ENCODE assay signal across 8 mouse cellular contexts in genomic region chr9:21367357-21368111, GRCm38 (mm10). TPM values are rescaled to one million over a fixed set of nuclear protein-coding genes. Genes with fewer than 3 reads are reported as not detected.
DNase-seq lines count a peak whose midpoint lies in the region; ATAC-seq lines count a peak whose summit lies in the region.

Gene Ilf3, plus strand, starts transcription at chr9:21367871.

- DNase-seq in ES-CJ7 (ENCODE audit: low read depth, low spot score): peak; percentile 100
- peak; percentile 100 for DNase-seq in cerebellum, adult 11 months
- DNase-seq in forebrain, embryonic 14.5 days (ENCODE audit: low spot score): peak; percentile 100
- peak; percentile 99 to 100 for DNase-seq in heart, postnatal 14 days
- peak; percentile 100 for DNase-seq in layer of hippocampus, adult 11-12 months (ENCODE audit: low spot score)
- peak; percentile 100 for DNase-seq in lung, adult 18-20 months
- peak; percentile 100 for DNase-seq in testis, postnatal 14 days (ENCODE audit: low spot score)

- WGBS in forebrain, embryonic 14.5 days: under 1% methylated on average over 63 of the region's 66 CpGs
- under 1% methylated on average over 63 of the region's 66 CpGs for WGBS in neural tube, embryonic 15.5 days

- peak within 1 kb of the TSS; percentile 90 for H3K27ac ChIP-seq in forebrain, embryonic 14.5 days (ENCODE audit: low read depth, low read length)
- H3K27ac ChIP-seq in neural tube, embryonic 15.5 days (replicated peaks): peak within 1 kb of the TSS; percentile 93

- no peaks in the 10 kb centered on the region for H3K27me3 ChIP-seq in forebrain, embryonic 14.5 days (replicated peaks; ENCODE audit: control insufficient read depth, insufficient read depth, low read length)
- no peaks in the 10 kb centered on the region for H3K27me3 ChIP-seq in neural tube, embryonic 15.5 days (replicated peaks)

- peak within 1 kb of the TSS; percentile 85 for H3K9ac ChIP-seq in forebrain, embryonic 14.5 days (ENCODE audit: low read length)
- peak within 1 kb of the TSS; percentile 86 for H3K9ac ChIP-seq in neural tube, embryonic 15.5 days (replicated peaks)

- H3K4me3 ChIP-seq in forebrain, embryonic 14.5 days (ENCODE audit: low read depth, low read length): peak within 1 kb of the TSS; percentile 85
- H3K4me3 ChIP-seq in neural tube, embryonic 15.5 days (replicated peaks): peak within 1 kb of the TSS; percentile 88

- intact Hi-C loops in heart, postnatal 14 days (cut with DNase I): loop anchor here (1.0 to 2.0 kb wide), 2 partner anchors 43 to 99 kb away; no protein-coding TSS in a partner anchor

- H3K4me2 ChIP-seq in forebrain, embryonic 14.5 days (ENCODE audit: low read length): peak within 1 kb of the TSS; percentile 86
- peak within 1 kb of the TSS; percentile 87 for H3K4me2 ChIP-seq in neural tube, embryonic 15.5 days

- H3K4me1 ChIP-seq in forebrain, embryonic 14.5 days (ENCODE audit: control insufficient read depth, insufficient read depth, low read length): peaks cover 17% of the 10 kb centered on the region; the same call in 1 of the 2 replicates
- H3K4me1 ChIP-seq in neural tube, embryonic 15.5 days: peaks cover 35% of the 10 kb centered on the region

- peaks cover 5% of the 10 kb centered on the region; the same call in 1 of the 2 replicates for H3K36me3 ChIP-seq in forebrain, embryonic 14.5 days (ENCODE audit: control insufficient read depth, insufficient read depth, low read length)
- no peaks in the 10 kb centered on the region for H3K36me3 ChIP-seq in neural tube, embryonic 15.5 days

- H3K9me3 ChIP-seq in forebrain, embryonic 14.5 days (replicated peaks; ENCODE audit: control insufficient read depth, low read length): no peaks in the 10 kb centered on the region
- no peaks in the 10 kb centered on the region for H3K9me3 ChIP-seq in neural tube, embryonic 15.5 days (replicated peaks)

- ATAC-seq in forebrain, embryonic 14.5 days: peak; percentile 88
- ATAC-seq in neural tube, embryonic 15.5 days (ENCODE audit: low FRiP score): peak; percentile 91

RNA-seq across cellular contexts. Expression of gene Ilf3, which starts in this region (rescaled TPM):
- polyA plus RNA-seq in forebrain, embryonic 14.5 days (2014; fragmentation: Nextera tagmentation; extraction: Ambion mirVana): 248 and 249 TPM in 2 replicates
- 10 to 100 TPM; 30.6 to 31.3 TPM for total RNA-seq in heart, postnatal 14 days (2021)
- 189 and 205 TPM in 2 replicates for polyA plus RNA-seq in neural tube, embryonic 15.5 days (2015; fragmentation: Nextera tagmentation; extraction: Ambion mirVana)

Comparison
In these comparisons a context has a peak if more than half of its experiments do, and no peak if none do; other contexts are left out.
1. Peak in every context shown above with its lines: DNase-seq, ATAC-seq, H3K4me3 ChIP-seq and H3K27ac ChIP-seq.